Mouse (Mus musculus): ENCODE measurements around the gene Magi2.

DNA sequence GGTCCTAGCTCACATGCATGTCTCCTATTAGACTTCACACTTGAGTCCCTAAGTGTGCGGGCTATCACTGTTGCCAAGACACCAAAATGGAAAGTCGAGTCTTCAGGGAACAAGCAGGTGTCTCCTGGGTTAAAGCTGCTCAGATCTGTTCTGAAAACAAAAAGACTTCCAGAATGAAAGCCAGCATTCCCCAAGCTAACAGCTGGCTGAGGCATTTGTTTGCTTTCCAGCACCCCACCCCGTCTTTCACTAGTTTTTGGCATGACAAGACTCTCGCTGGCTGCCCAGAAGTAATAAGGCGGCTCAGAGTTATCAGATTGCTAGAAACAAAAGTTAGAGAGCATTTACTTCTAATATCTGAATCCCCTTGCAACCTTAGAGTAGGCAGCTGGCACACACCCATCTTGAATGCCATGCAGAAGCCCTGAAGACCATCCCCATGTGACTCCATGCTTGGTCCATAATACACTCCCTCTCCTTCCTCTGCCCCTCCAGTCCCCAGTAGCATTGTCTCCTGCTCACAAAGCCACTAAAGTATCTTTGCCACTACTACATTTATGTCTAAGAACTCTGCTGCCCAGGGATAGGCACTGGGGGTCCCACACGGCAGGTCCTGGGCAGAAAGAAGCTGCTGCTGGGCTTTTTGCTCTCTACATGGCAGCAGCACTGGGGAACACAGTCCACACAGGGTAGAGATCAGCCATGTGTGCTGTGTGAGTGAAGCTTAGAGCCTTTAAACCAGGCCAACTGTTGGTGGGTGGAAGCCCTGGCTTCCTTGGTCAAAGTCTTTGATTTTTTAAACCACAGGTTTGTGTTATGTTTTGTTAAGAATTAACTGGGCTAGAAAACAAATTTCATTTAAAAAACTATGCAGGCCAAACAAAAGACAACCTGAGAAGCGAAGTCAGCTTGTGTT is 1394.0 kb downstream of the Magi2 start:
- TF ChIP-seq CTCF (IDR thresholded peaks at IDR 0.05; ENCODE audit: extremely low read depth, insufficient read length, insufficient replicate concordance, low read depth, low read length) (no peak), POLR2A (IDR thresholded peaks at IDR 0.05; ENCODE audit: low read depth, low read length) (no peak)
